Mouse (Mus musculus): ENCODE data around the gene Trim26. TPM values are rescaled to one million over a fixed set of nuclear protein-coding genes. Genes with fewer than 3 reads are reported as not detected.

Gene Trim26
- total and polyA plus RNA-seq, 2 experiments: 13.5 to 27.0 TPM

- Histone ChIP-seq H3K4me3 (ENCODE audit: insufficient read depth, low read depth, low read length) (no peak overlapping the region), H3K9ac (ENCODE audit: low read depth, low read length) (no peak overlapping the region), H3K79me2 (ENCODE audit: control insufficient read depth, insufficient read depth, low read length) (peaks cover 20% of the 10 kb centered on the region), H3K4me1 (ENCODE audit: control insufficient read depth, insufficient read depth, low read length) (peaks cover 23% of the 10 kb centered on the region), H3K27me3 (ENCODE audit: control insufficient read depth, insufficient read depth, low read length) (no peaks in the 10 kb centered on the region), H3K36me3 (ENCODE audit: control insufficient read depth, insufficient read depth, low read length) (0 out of 2 replicates have a peak, but pooled peaks cover 2% of the 10 kb centered on the region), H3K27ac (replicated peaks; ENCODE audit: insufficient read depth, low read depth, low read length) (no peak overlapping the region)
- no peak for TF ChIP-seq CTCF (IDR thresholded peaks at IDR 0.05; ENCODE audit: low read depth, low read length)
- no peak for TF ChIP-seq POLR2A (IDR thresholded peaks at IDR 0.05; ENCODE audit: extremely low read depth, insufficient read depth, low read length)
- DNase-seq (ENCODE audit: extremely low read depth, low read depth, low spot score): no peak
Measured at GRCm38 (mm10) chr17:36844286-36844719, 7.4 kb downstream of the Trim26 start.

GRCm38 (mm10) chr17:36844725-36845124 is 7.8 kb downstream of the Trim26 start:
- peak; percentile 67 for DNase-seq (ENCODE audit: extremely low read depth, low read depth, low spot score)
- Histone ChIP-seq H3K36me3 (ENCODE audit: control insufficient read depth, insufficient read depth, low read length) (0 out of 2 replicates have a peak, but pooled peaks cover 2% of the 10 kb centered on the region), H3K4me1 (ENCODE audit: control insufficient read depth, insufficient read depth, low read length) (peaks cover 23% of the 10 kb centered on the region), H3K27ac (replicated peaks; ENCODE audit: insufficient read depth, low read depth, low read length) (no peak overlapping the region), H3K27me3 (ENCODE audit: control insufficient read depth, insufficient read depth, low read length) (no peaks in the 10 kb centered on the region), H3K79me2 (ENCODE audit: control insufficient read depth, insufficient read depth, low read length) (peaks cover 20% of the 10 kb centered on the region), H3K9ac (ENCODE audit: low read depth, low read length) (no peak overlapping the region), H3K4me3 (ENCODE audit: insufficient read depth, low read depth, low read length) (no peak overlapping the region)
- TF ChIP-seq CTCF (IDR thresholded peaks at IDR 0.05; ENCODE audit: low read depth, low read length): no peak
- TF ChIP-seq POLR2A (IDR thresholded peaks at IDR 0.05; ENCODE audit: extremely low read depth, insufficient read depth, low read length): no peak
- 15% methylated on average over 1 of the region's 1 CpGs for WGBS

- Histone ChIP-seq H3K9ac (ENCODE audit: low read depth, low read length) (no peak overlapping the region), H3K79me2 (ENCODE audit: control insufficient read depth, insufficient read depth, low read length) (no peaks in the 10 kb centered on the region; the same call in 1 of the 2 replicates), H3K36me3 (ENCODE audit: control insufficient read depth, insufficient read depth, low read length) (peaks cover 28% of the 10 kb centered on the region), H3K27me3 (ENCODE audit: control insufficient read depth, insufficient read depth, low read length) (no peaks in the 10 kb centered on the region), H3K27ac (replicated peaks; ENCODE audit: insufficient read depth, low read depth, low read length) (no peak overlapping the region), H3K4me1 (ENCODE audit: control insufficient read depth, insufficient read depth, low read length) (peaks cover 12% of the 10 kb centered on the region), H3K4me3 (ENCODE audit: insufficient read depth, low read depth, low read length) (no peak overlapping the region)
- DNase-seq (ENCODE audit: extremely low read depth, low read depth, low spot score): peak; percentile 74
- 46% methylated on average over 5 of the region's 5 CpGs for WGBS
- TF ChIP-seq CTCF (IDR thresholded peaks at IDR 0.05; ENCODE audit: low read depth, low read length) (no peak), POLR2A (IDR thresholded peaks at IDR 0.05; ENCODE audit: extremely low read depth, insufficient read depth, low read length) (no peak)
Measured at GRCm38 (mm10) chr17:36848911-36849310, 12.0 kb downstream of the Trim26 start.

- Histone ChIP-seq H3K27me3 (ENCODE audit: control insufficient read depth, insufficient read depth, low read length) (no peaks in the 10 kb centered on the region), H3K4me3 (ENCODE audit: insufficient read depth, low read depth, low read length) (no peak overlapping the region), H3K9ac (ENCODE audit: low read depth, low read length) (no peak overlapping the region), H3K4me1 (ENCODE audit: control insufficient read depth, insufficient read depth, low read length) (0 out of 2 replicates have a peak, but pooled peaks cover 3% of the 10 kb centered on the region), H3K79me2 (ENCODE audit: control insufficient read depth, insufficient read depth, low read length) (no peaks in the 10 kb centered on the region; the same call in 1 of the 2 replicates), H3K36me3 (ENCODE audit: control insufficient read depth, insufficient read depth, low read length) (peaks cover 37% of the 10 kb centered on the region), H3K27ac (replicated peaks; ENCODE audit: insufficient read depth, low read depth, low read length) (no peak overlapping the region)
- 54% methylated on average over 2 of the region's 2 CpGs for WGBS
- DNase-seq (ENCODE audit: extremely low read depth, low read depth, low spot score): no peak
- TF ChIP-seq CTCF (IDR thresholded peaks at IDR 0.05; ENCODE audit: low read depth, low read length): no peak
- TF ChIP-seq POLR2A (IDR thresholded peaks at IDR 0.05; ENCODE audit: extremely low read depth, insufficient read depth, low read length): no peak
Measured at GRCm38 (mm10) chr17:36849992-36850391, 13.1 kb downstream of the Trim26 start.

GRCm38 (mm10) chr17:36851200-36851599 is 14.3 kb downstream of the Trim26 start:
- Histone ChIP-seq H3K27me3 (ENCODE audit: control insufficient read depth, insufficient read depth, low read length) (no peaks in the 10 kb centered on the region), H3K4me1 (ENCODE audit: control insufficient read depth, insufficient read depth, low read length) (0 out of 2 replicates have a peak, but pooled peaks cover 3% of the 10 kb centered on the region), H3K36me3 (ENCODE audit: control insufficient read depth, insufficient read depth, low read length) (peaks cover 46% of the 10 kb centered on the region), H3K27ac (replicated peaks; ENCODE audit: insufficient read depth, low read depth, low read length) (no peak overlapping the region), H3K79me2 (ENCODE audit: control insufficient read depth, insufficient read depth, low read length) (no peaks in the 10 kb centered on the region; the same call in 1 of the 2 replicates), H3K4me3 (ENCODE audit: insufficient read depth, low read depth, low read length) (no peak overlapping the region), H3K9ac (ENCODE audit: low read depth, low read length) (no peak overlapping the region)
- WGBS: 76% methylated on average over 5 of the region's 5 CpGs
- no peak for DNase-seq (ENCODE audit: extremely low read depth, low read depth, low spot score)
- TF ChIP-seq POLR2A (IDR thresholded peaks at IDR 0.05; ENCODE audit: extremely low read depth, insufficient read depth, low read length): no peak

GRCm38 (mm10) chr17:36851627-36852026 is 14.7 kb downstream of the Trim26 start:
- peaks cover 50% of the 10 kb centered on the region for H3K36me3 ChIP-seq (ENCODE audit: control insufficient read depth, insufficient read depth, low read length)
- no peak for TF ChIP-seq POLR2A (IDR thresholded peaks at IDR 0.05; ENCODE audit: extremely low read depth, insufficient read depth, low read length)
- no peak for TF ChIP-seq CTCF (IDR thresholded peaks at IDR 0.05; ENCODE audit: low read depth, low read length)
- H3K79me2 ChIP-seq (ENCODE audit: control insufficient read depth, insufficient read depth, low read length): no peaks in the 10 kb centered on the region
- H3K9ac ChIP-seq (ENCODE audit: low read depth, low read length): no peak overlapping the region
- H3K4me3 ChIP-seq (ENCODE audit: insufficient read depth, low read depth, low read length): no peak overlapping the region
- no peaks in the 10 kb centered on the region for H3K27me3 ChIP-seq (ENCODE audit: control insufficient read depth, insufficient read depth, low read length)
- H3K4me1 ChIP-seq (ENCODE audit: control insufficient read depth, insufficient read depth, low read length): 0 out of 2 replicates have a peak, but pooled peaks cover 3% of the 10 kb centered on the region
- 50% methylated on average over 5 of the region's 5 CpGs for WGBS
- DNase-seq (ENCODE audit: extremely low read depth, low read depth, low spot score): no peak
- H3K27ac ChIP-seq (replicated peaks; ENCODE audit: insufficient read depth, low read depth, low read length): no peak overlapping the region

Measured in liver, adult 2 months (tissue).